In genomic region chr4:82593681-82594666, GRCm38 (mm10) we compare ENCODE assay signal across 23 mouse cellular contexts.
DNase-seq lines count a peak whose midpoint lies in the region; ATAC-seq lines count a peak whose summit lies in the region.
"Had no signal": no experiment of that assay in that cellular context is flagged by ENCODE, and none has a peak within 500 bp of the region (broad histone marks: within the 10 kb centered on the region; RNA-seq: fewer than 3 reads in every experiment).

No protein-coding gene starts in this region.

- H3K27me3 ChIP-seq in heart, embryonic 12.5 days (replicated peaks), result no peaks in the 10 kb centered on the region
- H3K27me3 ChIP-seq in intestine, embryonic 15.5 days (replicated peaks), result no peaks in the 10 kb centered on the region
- H3K27me3 ChIP-seq: hindbrain, embryonic 12.5 days; megakaryocyte, embryonic 14.5 days; neural tube, embryonic 13.5 days; stomach, embryonic 15.5 days had no signal

- peaks cover 46% of the 10 kb centered on the region for H3K4me1 ChIP-seq in heart, embryonic 12.5 days (replicated peaks)
- peaks cover 5% of the 10 kb centered on the region; the same call in 1 of the 2 replicates for H3K4me1 ChIP-seq in intestine, embryonic 15.5 days (replicated peaks)
- H3K4me1 ChIP-seq: hindbrain, embryonic 12.5 days; megakaryocyte, embryonic 14.5 days had no signal

- 0 out of 2 replicates have a peak overlapping the region, but pooled peaks have one; percentile 31 for H3K27ac ChIP-seq in heart, embryonic 12.5 days (ENCODE audit: poor library complexity, severe bottlenecking)
- 0 out of 2 replicates have a peak overlapping the region, but pooled peaks have one; percentile 41 for H3K27ac ChIP-seq in intestine, embryonic 15.5 days
- H3K27ac ChIP-seq: forebrain, embryonic 10.5 days; hindbrain, embryonic 12.5 days; limb, embryonic 10.5 days; neural tube, embryonic 13.5 days; stomach, embryonic 15.5 days had no signal

- ATAC-seq in heart, embryonic 12.5 days (ENCODE audit: insufficient number of reproducible peaks, low FRiP score), result no peak; the same call in 1 of the 2 replicates
- peak; percentile 88 for ATAC-seq in intestine, embryonic 15.5 days
- ATAC-seq: activated CD4-positive, CD25-positive, alpha-beta regulatory T cell, adult 4 months; liver, postnatal 0 days had no signal

- H3K9ac ChIP-seq in heart, embryonic 12.5 days, result no peak overlapping the region
- H3K9ac ChIP-seq in intestine, embryonic 15.5 days, result no peak overlapping the region
- H3K9ac ChIP-seq: hindbrain, embryonic 12.5 days; liver, postnatal 0 days; neural tube, embryonic 13.5 days; stomach, embryonic 15.5 days had no signal

- no peak for DNase-seq in heart, postnatal 36 days
- DNase-seq in retina, postnatal 1 day, result peak; percentile 75
- no peak for DNase-seq in retina, embryonic 14.5 days (ENCODE audit: low spot score)
- no peak for DNase-seq in spleen, adult 18-20 months
- DNase-seq in thymus, postnatal 14 days, result no peak
- no peak for DNase-seq in testis, postnatal 14 days (ENCODE audit: low spot score)
- DNase-seq: adrenal gland, postnatal 14 days; cerebellum, postnatal 10 days; gastrocnemius, postnatal 10 days; heart, adult 18-20 months; liver, postnatal 0 days; lung, postnatal 14 days; midbrain, embryonic 14.5 days; right cerebral cortex, postnatal 14 days had no signal

- H3K4me3 ChIP-seq in heart, embryonic 12.5 days, result no peak overlapping the region
- no peak overlapping the region for H3K4me3 ChIP-seq in intestine, embryonic 15.5 days (replicated peaks)
- H3K4me3 ChIP-seq: forebrain, embryonic 10.5 days; hindbrain, embryonic 12.5 days; limb, embryonic 10.5 days; megakaryocyte, embryonic 14.5 days; neural tube, embryonic 13.5 days; stomach, embryonic 15.5 days had no signal

- 43% methylated on average over 10 of the region's 10 CpGs for WGBS in heart, embryonic 12.5 days
- WGBS in intestine, embryonic 15.5 days, result 58% methylated on average over 10 of the region's 10 CpGs

- H3K9me3 ChIP-seq in heart, embryonic 12.5 days (replicated peaks), result no peaks in the 10 kb centered on the region
- no peaks in the 10 kb centered on the region for H3K9me3 ChIP-seq in intestine, embryonic 15.5 days
- H3K9me3 ChIP-seq: forebrain, embryonic 10.5 days; hindbrain, embryonic 12.5 days; limb, embryonic 10.5 days; megakaryocyte, embryonic 14.5 days; neural tube, embryonic 13.5 days; stomach, embryonic 15.5 days had no signal

- no peaks in the 10 kb centered on the region for H3K36me3 ChIP-seq in heart, embryonic 12.5 days
- no peaks in the 10 kb centered on the region for H3K36me3 ChIP-seq in intestine, embryonic 15.5 days
- H3K36me3 ChIP-seq: forebrain, embryonic 10.5 days; hindbrain, embryonic 12.5 days; limb, embryonic 10.5 days; neural tube, embryonic 13.5 days; stomach, embryonic 15.5 days had no signal

- H3K4me2 ChIP-seq in heart, embryonic 12.5 days, result no peak overlapping the region
- H3K4me2 ChIP-seq in intestine, embryonic 15.5 days (replicated peaks), result no peak overlapping the region
- H3K4me2 ChIP-seq: hindbrain, embryonic 12.5 days; neural tube, embryonic 13.5 days; stomach, embryonic 15.5 days had no signal

- intact Hi-C loops in heart, postnatal 36 days (cut with DNase I), result loop anchor here (5.0 kb wide), 2 partner anchors 1097 to 1222 kb away; no protein-coding TSS in a partner anchor
